Mouse (Mus musculus): Measurements from ENCODE around the gene Elfn1. TPM values are rescaled to one million over a fixed set of nuclear protein-coding genes. Genes with fewer than 3 reads are reported as not detected.

Gene Elfn1
- polyA plus RNA-seq, 1 experiment from 2014 or later, result 0.47 TPM

DNA sequence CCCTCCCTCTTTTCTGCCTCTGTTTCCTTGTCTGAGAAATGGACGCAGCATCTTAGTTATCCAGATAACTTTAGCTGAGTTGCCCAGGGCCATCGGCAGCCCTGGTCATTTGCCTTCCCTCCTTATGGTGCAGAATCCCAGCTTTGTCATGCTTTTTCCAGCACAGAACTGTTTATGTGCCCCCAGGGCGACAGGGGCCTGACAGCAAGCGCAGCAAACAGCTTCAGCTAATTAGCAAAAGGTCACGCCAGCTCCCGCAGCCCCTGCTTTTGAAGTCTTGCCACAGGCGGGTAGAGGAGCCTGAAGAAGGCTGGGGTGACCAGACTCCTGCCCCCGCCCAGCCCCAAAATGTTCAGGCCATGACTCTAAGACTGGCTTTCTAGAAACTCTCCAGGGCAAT is 41.6 kb downstream of the Elfn1 start:
- Histone ChIP-seq H3K36me3 (no peaks in the 10 kb centered on the region), H3K9me3 (no peaks in the 10 kb centered on the region), H3K4me2 (no peak overlapping the region), H3K27me3 (no peaks in the 10 kb centered on the region), H3K9ac (no peak overlapping the region), H3K27ac (no peak overlapping the region), H3K4me1 (no peaks in the 10 kb centered on the region), H3K4me3 (no peak overlapping the region)
- 64% methylated on average over 8 of the region's 8 CpGs for WGBS
- ATAC-seq (ENCODE audit: borderline replicate concordance, extremely low read depth, low FRiP score, low TSS enrichment), result no peak

DNA sequence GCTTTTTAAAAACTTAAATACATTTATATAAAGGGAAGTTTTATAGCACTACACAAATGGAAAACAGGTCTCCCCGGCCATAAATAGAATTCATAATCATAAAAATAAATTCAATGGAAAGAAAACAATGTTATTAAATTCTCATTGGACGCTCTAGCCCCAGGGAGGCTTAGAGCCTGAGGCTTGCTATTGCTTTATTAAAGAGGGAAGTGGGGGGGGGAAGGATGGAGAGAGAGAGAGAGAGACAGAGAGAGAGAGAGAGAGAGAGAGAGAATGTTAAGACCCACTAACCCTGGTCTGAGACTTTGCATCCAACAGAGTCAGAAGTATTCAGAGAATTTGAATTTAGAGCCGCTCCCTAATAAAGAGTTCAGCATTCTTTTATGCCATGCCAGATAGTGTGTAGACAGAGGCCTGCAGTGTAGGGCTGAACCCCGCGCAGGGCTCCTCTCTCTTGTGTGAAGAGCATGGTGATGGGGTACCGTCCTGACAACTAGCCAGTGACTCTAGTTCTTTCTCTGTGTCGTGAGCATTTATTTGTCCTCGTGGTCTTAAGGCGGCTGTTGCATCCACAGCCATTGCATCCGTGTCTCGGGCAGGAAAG is 42.3 kb downstream of the Elfn1 start:
- no peak for ATAC-seq (ENCODE audit: borderline replicate concordance, extremely low read depth, low FRiP score, low TSS enrichment)
- no peaks in the 10 kb centered on the region for H3K27me3 ChIP-seq
- 72% methylated on average over 11 of the region's 11 CpGs for WGBS
- H3K27ac ChIP-seq, result no peak overlapping the region
- no peaks in the 10 kb centered on the region for H3K9me3 ChIP-seq
- H3K4me1 ChIP-seq, result no peaks in the 10 kb centered on the region
- no peak overlapping the region for H3K4me3 ChIP-seq
- no peak overlapping the region for H3K4me2 ChIP-seq
- no peak overlapping the region for H3K9ac ChIP-seq
- no peaks in the 10 kb centered on the region for H3K36me3 ChIP-seq

DNA sequence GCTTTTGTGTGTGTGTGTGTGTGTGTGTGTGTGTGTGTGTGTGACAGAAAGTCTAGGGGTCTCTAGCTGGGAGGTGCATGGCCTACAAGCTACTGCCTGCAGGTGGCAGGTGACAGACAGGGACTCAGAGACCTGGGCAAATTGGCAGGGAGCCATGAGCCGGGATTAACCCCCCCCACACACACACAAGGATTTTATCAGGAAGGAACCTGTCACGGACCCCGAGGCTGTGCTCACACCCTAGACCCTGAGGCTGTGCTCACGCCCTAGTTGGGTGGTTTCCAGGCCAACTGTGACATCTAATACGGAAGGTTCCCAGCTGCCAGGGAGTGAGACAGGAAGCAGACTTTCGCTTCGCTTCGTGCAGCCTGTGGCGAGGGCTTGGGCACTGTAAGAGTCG is 49.1 kb downstream of the Elfn1 start:
- Histone ChIP-seq H3K27me3 (no peaks in the 10 kb centered on the region), H3K27ac (no peak overlapping the region), H3K9ac (no peak overlapping the region), H3K4me2 (peak overlapping the region; percentile 34; the same call in 1 of the 2 replicates), H3K9me3 (no peaks in the 10 kb centered on the region), H3K4me3 (no peak overlapping the region; the same call in 1 of the 2 replicates), H3K4me1 (peaks cover 15% of the 10 kb centered on the region), H3K36me3 (no peaks in the 10 kb centered on the region)
- WGBS, result 11% methylated on average over 10 of the region's 10 CpGs
- peak; percentile 79 for ATAC-seq (ENCODE audit: borderline replicate concordance, extremely low read depth, low FRiP score, low TSS enrichment)

DNA sequence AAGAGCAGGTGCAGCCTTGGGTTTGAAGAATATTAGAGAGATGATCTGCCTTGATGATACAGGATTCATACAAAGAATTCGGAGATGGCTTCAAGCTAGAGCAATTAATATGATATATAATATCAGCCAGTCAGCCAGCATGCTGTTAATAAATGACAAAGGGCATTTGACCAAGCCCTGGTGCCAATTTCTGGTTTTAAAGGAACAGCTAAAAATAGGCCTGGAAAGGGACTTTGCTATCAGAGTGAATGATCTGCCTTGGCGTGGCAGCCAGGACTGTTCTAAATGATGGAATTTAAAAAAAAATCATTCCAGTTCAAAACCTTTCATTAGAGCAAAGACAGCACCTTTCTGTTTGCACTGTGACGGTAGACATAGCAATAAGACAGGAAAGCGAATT is 52.0 kb downstream of the Elfn1 start:
- Histone ChIP-seq H3K4me3 (no peak overlapping the region), H3K9ac (no peak overlapping the region), H3K27me3 (no peaks in the 10 kb centered on the region), H3K9me3 (no peaks in the 10 kb centered on the region), H3K36me3 (no peaks in the 10 kb centered on the region), H3K4me2 (no peak overlapping the region), H3K27ac (no peak overlapping the region), H3K4me1 (peaks cover 15% of the 10 kb centered on the region)
- 80% methylated on average over 4 of the region's 4 CpGs for WGBS
- no peak for ATAC-seq (ENCODE audit: borderline replicate concordance, extremely low read depth, low FRiP score, low TSS enrichment)

DNA sequence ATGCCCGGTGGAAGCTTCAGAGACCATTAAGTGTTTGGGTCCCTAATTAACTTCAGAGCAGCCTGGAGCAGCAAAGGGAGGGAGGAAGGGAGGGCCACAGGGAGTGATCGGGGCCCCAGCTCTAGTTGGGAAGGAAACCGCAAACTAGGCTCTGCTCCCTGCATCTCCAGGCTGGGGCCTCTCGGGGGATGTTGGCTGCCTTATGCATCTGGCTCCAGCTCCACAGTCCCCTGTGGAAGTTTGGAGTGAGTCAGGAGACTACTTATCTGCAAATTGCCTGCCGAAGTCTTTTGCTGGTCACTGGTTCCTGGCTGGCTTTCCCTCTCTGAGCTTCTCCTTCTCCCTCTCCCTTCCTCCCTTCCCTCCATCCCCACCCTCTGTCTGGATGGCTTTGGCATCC is 56.6 kb downstream of the Elfn1 start:
- H3K4me3 ChIP-seq, result no peak overlapping the region
- H3K36me3 ChIP-seq, result no peaks in the 10 kb centered on the region
- WGBS, result 54% methylated on average over 5 of the region's 5 CpGs
- no peak for ATAC-seq (ENCODE audit: borderline replicate concordance, extremely low read depth, low FRiP score, low TSS enrichment)
- H3K9me3 ChIP-seq, result no peaks in the 10 kb centered on the region
- H3K4me2 ChIP-seq, result no peak overlapping the region
- no peaks in the 10 kb centered on the region for H3K27me3 ChIP-seq
- no peaks in the 10 kb centered on the region for H3K4me1 ChIP-seq
- H3K9ac ChIP-seq, result no peak overlapping the region
- H3K27ac ChIP-seq, result no peak overlapping the region

DNA sequence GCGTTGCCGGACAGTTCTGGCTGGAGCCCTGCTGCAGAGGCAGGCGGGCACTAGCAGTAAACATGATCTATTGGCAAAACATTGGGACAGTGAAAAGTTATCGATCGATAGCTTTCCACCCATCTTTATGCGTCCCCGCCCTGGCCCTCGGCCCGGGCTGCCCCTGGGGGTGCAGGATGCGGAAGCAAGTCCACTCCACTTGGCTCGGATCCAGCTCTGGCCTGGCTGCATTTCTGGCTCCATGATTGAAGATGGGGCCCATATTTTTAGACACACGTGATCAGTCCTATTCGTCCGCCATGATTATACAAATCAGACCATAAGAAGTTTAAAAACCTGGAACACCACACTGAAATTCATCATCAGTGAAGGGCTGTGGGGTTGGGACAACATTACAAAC is 57.9 kb downstream of the Elfn1 start:
- no peak overlapping the region for H3K4me2 ChIP-seq
- no peak overlapping the region for H3K9ac ChIP-seq
- no peak for ATAC-seq (ENCODE audit: borderline replicate concordance, extremely low read depth, low FRiP score, low TSS enrichment)
- no peaks in the 10 kb centered on the region for H3K27me3 ChIP-seq
- H3K9me3 ChIP-seq, result no peaks in the 10 kb centered on the region
- H3K4me3 ChIP-seq, result no peak overlapping the region
- no peak overlapping the region for H3K27ac ChIP-seq
- WGBS, result 68% methylated on average over 14 of the region's 14 CpGs
- peaks cover 6% of the 10 kb centered on the region; the same call in 1 of the 2 replicates for H3K4me1 ChIP-seq
- no peaks in the 10 kb centered on the region for H3K36me3 ChIP-seq

DNA sequence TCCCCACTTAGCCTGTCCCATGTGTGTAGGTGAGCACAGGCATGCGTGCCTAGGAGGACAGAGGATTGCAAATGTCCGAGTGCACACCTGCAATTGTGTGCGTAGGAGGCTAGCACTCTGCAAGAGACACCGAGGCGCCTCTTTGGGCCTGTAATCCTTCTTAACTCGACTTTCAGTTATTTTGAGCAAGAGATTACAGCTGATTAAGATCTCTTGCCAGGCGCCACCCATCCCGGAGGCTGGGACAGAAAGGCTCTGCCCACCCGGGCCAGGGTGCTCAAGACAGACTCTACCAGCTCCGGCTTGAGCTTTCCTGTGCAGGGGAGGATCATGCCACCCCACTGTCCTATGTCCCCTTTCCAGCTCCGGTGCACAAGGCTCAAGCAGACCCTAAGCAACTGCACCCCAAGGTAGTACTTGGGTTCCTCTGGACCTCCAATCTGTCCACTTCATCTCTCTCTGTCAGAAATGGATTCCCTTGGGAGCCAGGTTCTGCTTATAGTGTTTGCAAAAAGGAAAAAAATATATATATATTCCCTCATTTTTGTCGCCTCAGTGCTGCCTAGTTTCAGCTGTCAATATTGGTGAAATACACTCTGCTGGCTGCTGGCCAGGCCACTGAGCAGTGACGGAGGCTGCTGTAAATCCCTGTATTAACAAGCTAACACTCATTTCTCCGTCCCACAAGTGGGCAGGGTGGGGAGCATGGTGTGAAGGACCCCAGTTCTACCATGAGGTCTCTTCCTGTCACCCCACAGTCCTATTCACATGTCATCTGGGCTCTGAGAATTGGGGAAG is 61.6 kb downstream of the Elfn1 start:
- peaks cover 7% of the 10 kb centered on the region; the same call in 1 of the 2 replicates for H3K4me1 ChIP-seq
- no peak overlapping the region for H3K4me3 ChIP-seq
- no peak overlapping the region for H3K9ac ChIP-seq
- no peak for ATAC-seq (ENCODE audit: borderline replicate concordance, extremely low read depth, low FRiP score, low TSS enrichment)
- no peaks in the 10 kb centered on the region for H3K9me3 ChIP-seq
- no peaks in the 10 kb centered on the region for H3K36me3 ChIP-seq
- no peak overlapping the region for H3K27ac ChIP-seq
- H3K4me2 ChIP-seq, result no peak overlapping the region
- 67% methylated on average over 14 of the region's 14 CpGs for WGBS
- peaks cover 24% of the 10 kb centered on the region; the same call in 1 of the 2 replicates for H3K27me3 ChIP-seq

DNA sequence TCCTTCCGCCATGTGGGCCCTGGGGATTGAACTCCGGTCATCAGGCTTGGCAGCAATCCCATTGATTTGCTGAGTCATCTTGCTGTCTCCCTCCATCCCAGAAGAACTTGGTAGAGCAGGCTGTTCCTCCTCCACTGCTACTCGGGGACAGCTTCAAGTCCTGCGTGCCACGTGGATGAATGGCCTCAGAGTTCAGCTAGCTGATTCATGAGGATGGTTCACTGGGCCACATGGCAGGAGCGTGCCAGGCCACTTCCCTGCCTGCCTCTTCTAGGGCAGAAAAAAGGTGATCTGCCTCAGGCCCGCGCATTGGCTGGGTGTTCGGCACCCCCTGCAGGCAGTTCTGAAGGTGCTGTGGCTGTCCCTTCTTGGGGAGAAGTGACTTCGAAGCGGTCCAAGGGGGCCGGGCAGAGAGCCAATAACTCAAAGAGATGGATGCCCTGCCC is 62.5 kb downstream of the Elfn1 start:
- H3K4me1 ChIP-seq, result peaks cover 7% of the 10 kb centered on the region; the same call in 1 of the 2 replicates
- no peaks in the 10 kb centered on the region for H3K9me3 ChIP-seq
- WGBS, result 34% methylated on average over 12 of the region's 12 CpGs
- no peak overlapping the region for H3K27ac ChIP-seq
- peaks cover 24% of the 10 kb centered on the region; the same call in 1 of the 2 replicates for H3K27me3 ChIP-seq
- no peak overlapping the region for H3K4me3 ChIP-seq
- H3K4me2 ChIP-seq, result no peak overlapping the region
- no peak overlapping the region for H3K9ac ChIP-seq
- ATAC-seq (ENCODE audit: borderline replicate concordance, extremely low read depth, low FRiP score, low TSS enrichment), result no peak
- H3K36me3 ChIP-seq, result no peaks in the 10 kb centered on the region

DNA sequence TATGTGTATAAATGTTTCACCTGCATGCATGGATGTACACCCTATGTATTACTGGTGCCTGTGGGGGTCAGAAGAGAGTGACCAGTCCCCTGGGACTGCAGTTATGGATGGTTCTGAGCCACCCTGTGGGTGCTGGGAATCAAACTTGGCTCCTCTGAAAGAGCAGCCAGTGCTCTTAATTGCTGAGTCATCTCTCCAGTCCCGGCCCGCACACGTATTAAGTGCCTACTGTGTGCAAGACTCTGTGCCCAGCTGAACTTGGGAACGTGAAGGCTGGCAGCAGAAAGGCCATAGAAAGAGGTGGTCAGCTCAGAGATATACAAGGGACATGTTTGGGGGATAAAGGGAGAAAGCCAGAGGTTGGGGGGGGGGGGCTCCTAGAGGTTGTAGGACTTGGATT is 68.8 kb downstream of the Elfn1 start:
- 70% methylated on average over 4 of the region's 4 CpGs for WGBS
- peaks cover 22% of the 10 kb centered on the region; the same call in 1 of the 2 replicates for H3K27me3 ChIP-seq
- ATAC-seq (ENCODE audit: borderline replicate concordance, extremely low read depth, low FRiP score, low TSS enrichment), result no peak

DNA sequence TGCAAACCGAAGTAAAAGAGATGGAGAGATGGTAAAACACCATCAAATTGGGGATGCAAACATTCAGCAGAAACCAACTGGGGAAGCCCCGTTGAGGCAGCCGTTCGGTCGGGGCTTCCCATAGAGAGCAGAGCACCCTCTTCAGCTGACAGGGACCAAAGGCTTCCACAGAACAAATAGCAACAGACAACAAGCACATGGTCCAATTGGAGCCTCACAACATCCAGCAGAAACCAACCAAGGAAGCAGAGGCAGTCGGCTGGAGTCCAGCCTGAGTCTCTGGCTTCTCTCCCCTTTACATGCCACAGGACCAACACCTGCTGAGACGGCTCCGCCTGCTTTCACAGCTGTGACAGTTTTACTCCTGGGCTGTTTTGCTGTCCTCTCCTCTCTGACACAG is 69.7 kb downstream of the Elfn1 start:
- H3K36me3 ChIP-seq, result no peaks in the 10 kb centered on the region
- 23% methylated on average over 8 of the region's 8 CpGs for WGBS
- H3K4me2 ChIP-seq, result no peak overlapping the region
- no peak for ATAC-seq (ENCODE audit: borderline replicate concordance, extremely low read depth, low FRiP score, low TSS enrichment)
- no peaks in the 10 kb centered on the region for H3K9me3 ChIP-seq
- H3K4me3 ChIP-seq, result no peak overlapping the region
- H3K27ac ChIP-seq, result no peak overlapping the region
- H3K27me3 ChIP-seq, result peaks cover 13% of the 10 kb centered on the region; the same call in 1 of the 2 replicates
- H3K9ac ChIP-seq, result no peak overlapping the region
- H3K4me1 ChIP-seq, result no peaks in the 10 kb centered on the region

More for the DNA sequence above, 68.8 kb downstream of the Elfn1 start:
- H3K27ac ChIP-seq, result no peak overlapping the region
- H3K36me3 ChIP-seq, result no peaks in the 10 kb centered on the region
- no peaks in the 10 kb centered on the region for H3K4me1 ChIP-seq
- no peak overlapping the region for H3K9ac ChIP-seq
- H3K9me3 ChIP-seq, result no peaks in the 10 kb centered on the region
- no peak overlapping the region for H3K4me2 ChIP-seq
- no peak overlapping the region for H3K4me3 ChIP-seq

DNA sequence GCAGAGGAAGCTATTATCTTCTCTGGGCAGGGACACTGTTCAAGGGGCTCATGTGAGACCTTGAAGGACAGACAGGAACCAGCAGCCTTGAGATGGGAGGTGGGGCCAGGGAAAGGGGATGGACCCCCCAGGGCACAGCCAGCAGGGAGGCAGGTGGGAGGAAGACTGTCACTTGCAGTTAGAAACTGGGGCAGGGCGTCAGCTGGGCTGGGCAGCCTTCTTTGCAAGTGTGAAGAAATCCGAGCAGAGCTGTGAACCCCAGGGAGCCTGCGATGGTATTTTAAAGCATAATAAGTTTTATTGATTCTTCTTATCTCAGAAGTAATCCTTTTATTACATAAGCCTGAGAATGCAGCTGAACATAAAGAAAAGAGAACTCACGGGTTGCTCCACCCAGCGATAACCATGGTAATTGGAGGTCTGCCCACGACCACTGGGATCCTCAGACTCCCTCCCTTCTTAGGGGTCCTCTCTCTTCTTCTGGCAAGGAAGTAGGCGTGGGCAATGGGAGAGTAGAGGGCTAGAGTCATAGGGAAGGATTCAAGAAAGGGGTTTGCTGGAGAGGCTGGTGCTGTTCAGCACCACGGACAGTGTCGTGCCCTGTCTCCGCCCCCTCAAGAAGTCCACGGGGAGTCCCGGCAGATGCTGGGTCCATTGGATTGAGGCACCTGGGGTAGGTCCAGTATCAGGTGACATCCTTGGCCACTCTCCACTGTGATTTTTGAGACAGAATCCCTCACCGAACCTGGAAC is 71.0 kb downstream of the Elfn1 start:
- Histone ChIP-seq H3K9me3 (no peaks in the 10 kb centered on the region), H3K36me3 (no peaks in the 10 kb centered on the region), H3K4me2 (no peak overlapping the region), H3K9ac (no peak overlapping the region), H3K4me3 (no peak overlapping the region), H3K27me3 (peaks cover under 1% of the 10 kb centered on the region; the same call in 1 of the 2 replicates), H3K4me1 (no peaks in the 10 kb centered on the region), H3K27ac (no peak overlapping the region)
- no peak for ATAC-seq (ENCODE audit: borderline replicate concordance, extremely low read depth, low FRiP score, low TSS enrichment)
- WGBS, result 4% methylated on average over 13 of the region's 13 CpGs

DNA sequence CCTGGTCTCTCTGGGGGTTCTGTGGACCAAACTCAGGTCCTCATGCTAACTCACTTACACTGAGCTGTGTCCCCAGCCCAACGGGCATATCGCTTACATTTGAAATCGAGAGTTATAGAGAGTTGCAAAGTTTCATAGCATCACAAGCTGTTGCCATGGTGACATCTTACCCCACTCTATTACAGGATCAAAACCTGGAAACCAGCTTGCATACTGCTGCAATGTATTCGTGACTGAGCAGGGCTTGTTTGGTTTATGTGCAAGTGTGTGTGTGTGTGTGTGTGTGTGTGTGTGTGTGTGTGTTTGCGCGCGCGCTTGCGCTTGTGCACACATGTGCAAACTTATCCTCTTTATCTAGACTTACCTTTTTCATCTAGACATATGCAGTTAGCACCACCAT is 71.6 kb downstream of the Elfn1 start:
- H3K9ac ChIP-seq, result no peak overlapping the region
- no peaks in the 10 kb centered on the region for H3K9me3 ChIP-seq
- H3K36me3 ChIP-seq, result no peaks in the 10 kb centered on the region
- ATAC-seq (ENCODE audit: borderline replicate concordance, extremely low read depth, low FRiP score, low TSS enrichment), result no peak
- H3K27me3 ChIP-seq, result no peaks in the 10 kb centered on the region
- WGBS, result 78% methylated on average over 9 of the region's 9 CpGs
- no peak overlapping the region for H3K4me2 ChIP-seq
- no peak overlapping the region for H3K4me3 ChIP-seq
- H3K27ac ChIP-seq, result no peak overlapping the region
- H3K4me1 ChIP-seq, result no peaks in the 10 kb centered on the region

Measured in lung, embryonic 15.5 days (tissue).